Mouse (Mus musculus) right cerebral cortex, adult 18-20 months (tissue): ENCODE data around the gene Prmt8.
A peak's percentile ranks its signal among the peaks of the same experiment; 100 is the strongest.

Source experiments
- DNase-seq: peaks from one replicate; pipeline ENCODE4 v3.0.0; 2022; ENCODE audit warnings: mixed read lengths

The Prmt8 gene

GRCm38 (mm10) chr6:127769275-127770156 is at the start of gene Prmt8:
Prmt8 (minus strand) TSS chr6:127769472.
- DNase-seq, result peak; percentile 74

DNA sequence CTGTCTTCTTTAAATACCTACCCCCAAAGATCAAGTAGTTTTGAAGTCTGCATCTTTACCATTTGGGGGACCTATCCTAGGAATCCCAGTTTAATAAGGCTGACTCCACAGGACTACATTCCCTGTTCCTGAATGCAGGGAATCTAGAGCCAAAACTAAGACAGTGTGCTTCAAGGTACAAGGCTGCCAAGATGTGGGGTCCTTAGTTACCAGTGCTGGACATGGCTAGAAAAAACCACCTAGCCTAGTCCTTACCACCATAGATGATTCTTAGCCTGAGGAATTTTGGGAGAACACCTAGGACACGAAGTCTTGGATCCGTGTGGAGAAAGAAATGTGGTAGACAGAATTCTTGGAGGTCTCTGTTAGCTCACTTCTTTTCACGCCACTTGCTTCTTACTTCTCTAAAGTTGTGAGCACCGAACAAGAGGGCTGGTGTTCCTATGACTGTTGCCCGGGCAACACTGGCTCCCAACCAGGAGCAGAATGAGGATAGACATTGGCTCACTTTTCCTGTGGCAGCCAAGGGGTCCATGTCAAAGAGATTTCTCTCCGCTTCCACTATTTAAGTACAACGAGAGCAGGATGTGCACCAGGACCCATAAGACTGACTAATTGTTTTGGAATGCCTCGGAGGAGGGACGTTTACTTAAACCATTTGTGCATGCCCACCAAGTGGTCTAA is 33.9 kb upstream of the Prmt8 start:
- peak; percentile 4 for DNase-seq

DNA sequence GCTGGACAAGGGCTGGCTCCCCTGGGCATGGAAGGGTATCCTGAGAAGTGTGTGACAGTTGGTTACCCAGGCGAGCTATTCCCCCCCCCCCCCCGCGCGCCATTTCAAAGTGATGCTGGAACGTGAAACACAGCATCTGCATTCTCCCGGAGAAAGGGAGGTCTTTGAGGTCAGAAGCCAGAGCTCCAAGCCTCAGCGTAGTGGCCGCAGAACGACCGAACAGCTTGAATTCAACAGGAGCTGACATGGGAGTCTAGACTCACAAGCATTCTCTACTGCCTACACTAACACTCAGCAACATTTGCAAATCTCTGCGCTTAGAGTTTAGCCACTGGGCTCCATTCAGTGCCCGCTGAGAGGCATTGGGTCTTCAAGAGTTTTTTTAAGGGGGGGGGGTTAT is 32.9 kb upstream of the Prmt8 start:
- DNase-seq, result no peak

GRCm38 (mm10) chr6:127790023-127790422 is 20.8 kb upstream of the Prmt8 start:
- no peak for DNase-seq

- peak; percentile 87 for DNase-seq
Measured at GRCm38 (mm10) chr6:127770806-127771205, 1.5 kb upstream of the Prmt8 start.

DNA sequence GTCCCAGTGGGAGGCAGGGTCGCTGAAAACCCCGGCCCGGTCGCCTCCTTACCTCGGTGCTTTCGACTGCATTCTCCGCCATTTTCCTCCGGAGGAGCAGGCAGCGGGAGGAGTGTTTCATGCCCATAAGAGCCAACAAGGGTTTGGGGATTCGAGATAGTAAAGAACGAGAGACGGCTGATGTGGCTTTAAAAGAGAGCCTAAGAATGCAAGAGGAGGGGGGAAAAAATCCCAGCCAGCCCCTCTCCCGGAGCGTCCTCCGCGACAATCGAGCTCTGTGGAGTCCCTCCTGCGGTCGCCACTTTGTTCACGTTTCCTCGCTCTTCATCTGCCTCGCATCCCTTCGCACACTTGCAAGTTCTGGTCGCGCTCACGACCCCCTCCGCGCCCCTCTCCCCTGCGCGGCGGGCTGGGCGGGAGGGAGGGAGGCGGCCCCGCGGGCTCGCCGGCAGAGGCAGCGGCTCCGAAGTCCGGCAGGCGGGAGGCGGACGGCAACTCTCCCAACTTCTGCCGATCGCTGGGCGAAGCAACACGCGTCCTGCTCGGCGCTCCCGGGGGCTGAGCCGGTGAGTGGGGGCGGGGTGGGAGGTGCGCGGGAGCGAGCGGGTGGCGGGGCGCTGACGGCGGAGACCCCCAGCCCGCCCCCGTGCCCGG is 524 bp downstream of the Prmt8 start:
- no peak for DNase-seq

DNA sequence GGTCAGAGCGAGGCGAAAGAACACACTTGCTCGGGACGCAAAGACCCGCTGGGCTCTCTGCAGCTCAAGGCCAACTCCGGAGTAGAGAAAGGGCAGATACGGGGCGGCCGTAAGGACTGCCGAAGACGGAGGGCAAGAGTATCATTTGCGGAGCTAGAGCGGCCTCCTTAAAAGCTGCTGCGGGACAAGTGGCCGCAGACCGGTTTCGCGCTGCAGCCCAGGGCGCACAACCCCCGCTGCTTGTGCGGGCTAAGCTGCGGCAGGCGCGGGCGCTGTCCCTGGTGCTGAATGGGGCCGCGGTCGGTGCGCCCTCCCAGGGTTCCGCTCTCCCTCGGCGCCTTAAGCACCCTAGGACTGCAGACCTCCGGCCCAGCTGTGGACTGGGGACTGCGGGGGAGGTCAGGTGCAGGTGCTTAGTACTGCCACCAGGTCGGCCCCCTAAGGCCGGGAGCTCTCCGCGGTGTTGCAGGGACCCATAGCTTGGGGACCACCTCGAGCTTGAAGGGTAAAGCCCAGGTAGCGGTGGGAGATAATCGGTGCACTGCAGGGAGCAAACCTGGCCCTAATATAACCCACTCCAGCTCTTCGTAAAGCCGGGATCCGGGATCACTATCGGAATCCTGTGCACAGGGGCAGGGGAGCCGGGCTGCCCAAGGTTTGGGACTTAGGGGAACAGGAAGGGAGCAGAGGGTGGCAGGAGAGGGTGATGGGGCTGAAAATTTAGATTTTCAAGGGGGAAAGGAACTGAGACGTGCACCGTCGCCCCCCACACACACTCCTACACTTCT is 1.4 kb downstream of the Prmt8 start:
- DNase-seq, result peak; percentile 37

DNA sequence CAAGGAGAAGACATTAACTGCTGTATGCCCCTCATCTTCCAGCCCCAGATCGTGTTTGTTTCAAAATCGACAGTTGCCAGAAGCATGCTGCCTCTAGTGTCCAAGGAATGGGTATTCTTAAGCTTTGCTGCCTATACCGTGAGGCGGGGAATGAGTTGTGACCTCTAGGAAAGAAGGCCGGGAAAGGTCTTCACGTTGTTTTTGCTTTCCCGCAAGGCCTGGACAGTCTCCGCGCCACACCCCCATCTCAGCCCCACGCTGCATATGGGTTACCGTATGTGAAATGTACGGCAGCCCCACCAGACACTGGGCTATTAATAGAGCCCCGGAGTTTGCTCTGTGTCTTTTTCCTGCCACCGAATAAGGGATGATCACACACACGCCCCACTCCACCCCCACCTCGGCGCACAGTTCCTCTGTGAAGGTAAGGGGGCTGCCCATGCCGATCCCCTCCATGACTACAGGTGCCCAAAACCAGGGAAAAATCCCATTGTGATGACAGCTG is 2.0 kb downstream of the Prmt8 start:
- DNase-seq, result peak; percentile 80

DNA sequence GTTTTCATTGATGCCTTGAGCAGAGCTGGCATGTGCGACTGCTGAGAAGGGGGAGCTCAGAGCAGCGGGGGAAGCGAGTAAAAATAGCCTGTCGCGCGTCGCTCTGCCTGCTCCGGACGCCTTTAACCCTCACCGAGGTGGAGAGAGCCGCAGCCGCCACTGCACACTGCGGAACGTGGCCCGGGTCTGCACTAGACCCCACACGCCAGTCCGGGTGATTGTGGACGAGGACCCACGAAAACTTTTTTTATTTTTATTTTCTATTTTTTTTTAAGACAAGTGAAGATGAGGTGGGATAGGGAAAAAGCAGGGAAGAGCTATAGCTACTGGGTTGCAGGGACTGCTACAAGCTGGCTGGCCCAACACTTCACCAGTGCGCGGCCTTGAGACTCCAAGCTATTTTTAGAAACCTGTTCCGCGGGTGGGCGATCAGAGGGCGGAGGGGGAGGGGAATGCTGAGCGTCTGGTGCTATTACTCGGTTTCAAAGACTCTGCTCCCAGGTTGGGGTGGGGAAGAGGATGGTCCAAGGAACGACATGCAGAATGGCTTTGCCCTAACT is 2.6 kb downstream of the Prmt8 start:
- DNase-seq, result peak; percentile 66

DNA sequence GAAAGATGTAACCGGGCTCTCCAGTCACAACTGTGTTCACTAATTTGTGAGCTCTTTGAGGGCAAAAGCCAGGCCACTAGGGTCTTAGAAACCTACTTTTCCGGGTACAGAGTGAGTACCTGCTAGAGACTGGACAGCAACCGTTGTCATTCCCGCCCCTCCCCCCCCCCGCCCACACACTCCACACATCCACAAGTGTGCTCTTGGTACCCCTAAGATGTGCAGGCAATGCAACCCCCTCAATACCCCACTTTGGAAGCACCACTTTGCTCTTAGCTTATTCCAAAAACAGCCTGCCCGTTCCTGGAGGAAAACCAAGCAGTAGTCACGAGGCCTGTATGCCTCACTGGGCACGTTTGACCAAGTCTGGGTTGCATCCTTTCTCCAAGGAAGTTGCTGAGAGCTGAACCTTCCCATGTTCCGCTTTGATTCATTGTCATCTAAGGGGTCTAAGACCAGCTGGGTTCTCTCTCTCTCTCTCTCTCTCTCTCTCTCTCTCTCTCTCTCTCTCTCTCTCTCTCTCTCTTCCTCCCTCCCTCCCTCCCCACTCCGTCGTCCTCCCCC is 3.1 kb downstream of the Prmt8 start:
- peak; percentile 68 for DNase-seq

- no peak for DNase-seq
Measured at GRCm38 (mm10) chr6:127765573-127765972, 3.7 kb downstream of the Prmt8 start.

GRCm38 (mm10) chr6:127758264-127758663 is 11.0 kb downstream of the Prmt8 start:
- DNase-seq, result no peak

GRCm38 (mm10) chr6:127757667-127758167 is 11.6 kb downstream of the Prmt8 start:
- DNase-seq, result no peak

- DNase-seq, result peak; percentile 63
Measured at GRCm38 (mm10) chr6:127756856-127757255, 12.4 kb downstream of the Prmt8 start.

DNA sequence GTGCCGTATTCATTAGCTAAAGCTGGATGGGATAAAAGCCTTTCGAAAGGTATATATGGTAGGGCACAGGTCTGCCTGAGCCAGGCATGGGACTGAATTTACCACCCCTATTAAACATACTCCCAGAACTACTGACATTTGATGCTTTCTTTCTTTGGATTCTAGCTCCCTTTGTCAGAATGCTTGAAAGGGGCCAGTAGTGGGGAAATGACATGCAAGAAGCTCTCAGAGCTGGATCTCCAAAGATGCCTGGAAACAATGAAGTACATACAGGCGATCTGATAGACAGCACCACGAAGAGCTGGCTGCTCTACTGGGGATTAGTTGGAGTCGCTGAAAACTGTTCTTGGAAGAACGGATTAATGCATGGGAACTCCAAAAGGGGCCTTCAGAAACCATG is 16.0 kb downstream of the Prmt8 start:
- no peak for DNase-seq

DNA sequence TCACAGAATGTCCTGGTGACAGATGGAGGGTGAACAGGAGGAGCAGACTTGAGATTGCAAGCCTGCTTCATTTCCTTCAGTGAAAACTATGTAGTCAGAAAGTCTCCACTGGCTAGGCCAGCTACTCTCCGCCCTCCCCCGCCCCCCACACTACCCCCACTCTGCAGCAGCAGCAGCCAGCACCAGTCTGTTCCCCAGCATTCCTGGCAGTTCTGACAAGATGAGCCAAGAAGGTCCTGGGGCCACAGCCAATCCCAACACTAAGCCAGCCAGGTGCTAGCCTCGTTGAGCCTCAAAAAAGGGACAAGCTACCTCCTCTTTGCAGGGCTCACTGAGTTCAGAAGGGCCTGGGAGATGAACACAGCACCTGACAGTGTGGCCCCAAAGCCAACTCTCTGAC is 16.6 kb downstream of the Prmt8 start:
- no peak for DNase-seq

- DNase-seq, result no peak
Measured at GRCm38 (mm10) chr6:127751499-127751898, 17.8 kb downstream of the Prmt8 start.

GRCm38 (mm10) chr6:127748793-127749192 is 20.5 kb downstream of the Prmt8 start:
- no peak for DNase-seq

DNA sequence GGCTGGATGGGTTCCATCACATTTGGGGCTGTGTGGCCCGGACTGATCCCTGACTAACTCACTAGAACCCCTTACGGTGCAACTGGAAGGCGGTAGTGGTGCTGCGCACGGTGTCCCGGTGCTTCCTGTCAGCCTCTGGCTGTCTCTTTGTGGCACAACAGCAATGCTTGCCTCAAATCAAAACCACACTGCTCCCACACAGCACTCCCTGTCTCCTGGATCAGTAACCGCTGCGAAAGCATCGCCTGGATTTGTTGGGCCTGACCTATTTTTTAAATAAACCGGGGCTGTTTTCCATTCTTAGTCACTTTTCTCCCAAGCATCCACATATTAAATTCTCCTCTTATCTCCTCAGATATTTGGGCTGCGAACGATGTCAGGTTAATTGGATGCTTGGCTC is 27.0 kb downstream of the Prmt8 start:
- peak; percentile 70 for DNase-seq

GRCm38 (mm10) chr6:127741162-127741561 is 28.1 kb downstream of the Prmt8 start:
- DNase-seq, result no peak

DNA sequence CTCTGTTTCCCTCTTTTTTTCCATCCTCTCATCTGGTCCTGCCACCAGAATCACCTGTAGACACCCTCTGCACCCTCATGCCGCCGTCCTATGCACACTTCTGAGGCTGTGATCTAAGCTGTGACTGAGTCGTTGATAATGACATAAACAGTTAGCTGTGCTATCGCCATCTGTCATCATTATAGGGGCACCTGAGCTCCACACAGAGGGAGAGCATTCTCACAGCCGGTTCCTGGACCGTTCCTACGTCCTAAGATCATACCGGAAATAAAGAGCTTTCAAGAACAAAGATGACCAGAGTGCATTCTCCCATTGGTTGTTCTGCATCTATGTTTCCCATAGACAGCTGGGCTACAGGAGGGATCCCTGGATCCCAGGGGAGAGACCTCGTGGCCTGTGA is 28.6 kb downstream of the Prmt8 start:
- no peak for DNase-seq

DNA sequence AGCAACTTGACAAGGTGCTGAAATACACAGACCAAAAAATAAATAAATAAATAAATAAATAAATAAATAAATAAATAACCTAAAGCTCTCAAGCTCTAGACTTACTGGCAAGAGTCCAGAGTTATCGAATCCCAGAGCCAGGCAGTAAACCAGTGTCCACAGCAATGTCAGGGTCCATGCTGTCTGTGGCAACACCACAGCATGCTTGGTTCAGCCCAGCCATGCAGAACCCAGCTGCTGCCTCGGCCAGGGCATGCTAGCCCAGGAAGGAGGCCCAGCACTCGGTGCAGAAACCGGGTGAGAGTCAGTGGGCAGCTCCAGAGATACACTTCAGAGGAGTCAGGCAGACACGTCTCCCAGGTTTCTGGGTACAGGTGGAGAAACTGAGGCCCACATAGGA is 29.4 kb downstream of the Prmt8 start:
- DNase-seq, result no peak
